Mouse (Mus musculus) yolk sac, embryonic 10.5 days (tissue): ENCODE data around the gene Por.

Experiments used
- DNase-seq: peaks from one replicate; pipeline ENCODE4 v3.0.0-alpha.2; 2017; ENCODE audit warnings: low spot score

The Por gene

DNA sequence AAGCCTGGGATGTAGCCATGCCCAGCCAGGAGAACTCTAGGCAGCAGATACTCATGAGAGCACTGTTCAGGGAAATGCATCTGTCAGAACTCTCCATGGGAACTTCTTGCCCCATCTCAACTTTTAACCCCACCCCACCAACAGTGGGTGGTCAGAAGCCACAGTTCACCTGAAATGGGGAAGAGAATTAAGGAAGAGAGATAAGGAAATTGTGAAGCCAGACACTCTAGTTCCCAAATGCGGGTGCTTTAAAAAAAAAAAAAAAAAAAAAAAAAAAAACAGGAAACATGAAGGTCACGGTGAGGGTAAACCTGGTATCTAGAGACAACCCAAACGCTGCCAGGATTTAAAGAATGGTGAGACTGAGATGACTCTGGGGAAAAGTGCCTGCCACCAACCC lies 102.7 kb downstream of the Por start:
- no peak for DNase-seq

DNA sequence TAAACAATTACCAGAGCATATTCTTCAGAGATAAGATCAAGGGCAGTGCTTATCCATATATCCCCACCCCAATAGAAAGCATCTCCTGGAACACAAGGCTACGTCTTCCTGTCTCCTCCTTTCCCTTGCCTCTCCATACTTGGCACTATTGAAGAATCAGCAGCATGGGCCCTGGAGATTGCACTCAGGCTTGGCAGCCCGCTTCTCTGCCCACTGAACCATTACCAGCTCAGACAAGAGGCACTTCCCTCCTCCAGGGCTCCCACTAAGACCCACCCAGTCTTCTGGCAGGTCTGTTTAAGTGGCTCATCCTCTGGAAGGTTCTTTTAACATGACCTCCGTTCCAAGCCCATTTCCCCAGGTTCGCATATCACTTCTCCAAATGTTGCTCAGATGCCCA lies 106.7 kb downstream of the Por start:
- DNase-seq, result no peak

DNA sequence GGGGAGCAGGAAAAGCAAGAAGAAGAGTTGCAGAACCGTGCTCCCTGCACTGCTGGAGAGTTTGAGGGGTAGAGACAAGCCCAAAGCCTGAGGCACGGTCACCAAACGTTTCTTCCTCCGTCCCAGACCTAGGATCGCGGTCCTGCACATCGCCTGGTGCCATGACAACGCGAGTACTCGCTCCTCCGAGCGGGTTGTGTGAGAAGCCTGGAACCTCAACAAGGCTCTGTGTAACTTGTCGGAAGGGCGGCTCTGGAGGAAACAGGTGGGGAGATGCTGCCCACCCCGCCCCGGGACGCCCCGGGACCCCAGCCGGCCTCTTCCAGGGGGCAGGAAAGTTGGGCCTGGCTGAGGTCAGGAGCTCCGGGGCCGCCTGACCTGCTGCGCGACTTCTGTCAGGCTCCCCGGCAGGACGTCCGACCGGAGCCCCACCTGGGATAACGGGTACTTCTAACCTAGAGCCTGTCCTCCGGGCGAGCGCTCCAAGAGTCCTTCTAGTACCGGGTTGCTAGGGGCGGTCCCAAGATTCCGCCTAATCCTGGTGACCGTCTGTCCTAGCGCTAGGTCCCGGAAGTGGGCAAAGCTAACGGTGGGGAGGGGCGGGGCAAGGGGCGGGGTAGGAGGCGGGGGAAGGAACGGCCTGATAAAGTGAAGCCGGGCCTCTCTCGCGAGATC lies 108.1 kb downstream of the Por start, which contains the start of gene Styxl1:
Gene Styxl1 (minus strand): TSS at position 590 of the 675 bp plus-strand sequence.
- no peak for DNase-seq

DNA sequence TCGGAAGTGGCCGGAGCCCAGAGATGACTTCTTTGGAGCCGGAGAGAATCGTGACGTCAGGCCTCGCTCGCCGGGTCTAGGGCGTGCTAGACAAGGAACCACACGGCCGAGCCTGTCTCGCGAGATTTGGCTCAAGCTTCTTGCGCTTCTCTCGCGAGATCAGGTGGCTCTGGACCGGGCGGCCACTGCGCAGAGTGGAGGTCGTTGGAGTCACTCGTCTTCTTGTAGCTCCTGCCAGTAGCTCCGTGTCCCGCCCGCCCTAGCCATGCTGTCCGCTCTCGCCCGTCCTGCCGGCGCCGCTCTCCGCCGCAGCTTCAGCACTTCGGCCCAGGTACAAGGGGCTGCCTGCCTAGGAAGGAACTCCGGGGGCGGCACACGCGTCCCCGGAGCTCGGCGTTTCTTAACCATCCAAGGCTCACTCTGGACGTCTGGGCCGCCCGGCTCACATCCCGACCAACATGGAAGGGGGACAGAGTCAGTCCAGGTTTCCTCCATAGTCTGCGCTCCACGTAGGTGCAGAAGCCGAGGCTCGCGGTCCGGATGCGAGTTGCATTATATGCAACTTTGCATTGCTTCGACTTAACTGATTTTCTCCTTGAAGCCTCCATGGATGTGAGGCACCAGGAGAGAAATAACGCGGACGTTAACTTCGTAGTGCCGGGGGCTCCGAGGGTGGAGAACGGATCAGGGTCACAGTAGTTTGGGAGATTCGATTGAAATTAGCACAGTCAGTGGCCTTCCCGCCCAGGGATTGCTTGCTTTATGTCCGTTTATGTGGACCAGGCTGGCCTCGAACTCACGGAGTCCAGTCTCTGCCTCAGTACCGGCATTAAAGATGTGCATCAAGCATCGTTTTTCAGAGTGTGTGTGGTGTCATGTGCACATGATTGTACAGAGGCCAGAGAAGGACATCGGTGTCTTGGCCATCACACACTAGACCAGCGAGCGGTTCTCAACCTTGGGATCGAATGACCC lies 108.9 kb downstream of the Por start, which contains the start of gene Mdh2:
Gene Mdh2 (plus strand): TSS at position 10 of the 975 bp plus-strand sequence.
- peak; percentile 100 for DNase-seq

DNA sequence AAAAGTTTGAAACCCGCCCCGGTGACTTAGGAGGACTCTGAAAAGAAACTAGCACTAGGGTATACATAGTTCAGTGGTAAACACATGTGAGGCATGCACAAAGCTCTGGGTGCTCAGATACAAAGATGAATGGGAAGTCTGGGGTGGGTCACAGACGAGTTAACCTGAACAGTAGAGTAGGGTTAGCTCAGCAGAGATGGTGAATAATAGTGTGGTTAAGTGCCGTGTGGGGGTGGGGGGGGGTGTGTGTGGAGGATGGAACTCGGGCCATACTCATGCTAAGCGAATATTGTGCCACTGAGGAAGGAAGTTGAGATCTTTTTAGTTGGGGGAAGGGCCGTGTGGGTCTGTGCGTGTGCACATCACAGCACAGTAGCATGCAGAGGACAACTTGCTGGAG lies 110.5 kb downstream of the Por start:
- no peak for DNase-seq

DNA sequence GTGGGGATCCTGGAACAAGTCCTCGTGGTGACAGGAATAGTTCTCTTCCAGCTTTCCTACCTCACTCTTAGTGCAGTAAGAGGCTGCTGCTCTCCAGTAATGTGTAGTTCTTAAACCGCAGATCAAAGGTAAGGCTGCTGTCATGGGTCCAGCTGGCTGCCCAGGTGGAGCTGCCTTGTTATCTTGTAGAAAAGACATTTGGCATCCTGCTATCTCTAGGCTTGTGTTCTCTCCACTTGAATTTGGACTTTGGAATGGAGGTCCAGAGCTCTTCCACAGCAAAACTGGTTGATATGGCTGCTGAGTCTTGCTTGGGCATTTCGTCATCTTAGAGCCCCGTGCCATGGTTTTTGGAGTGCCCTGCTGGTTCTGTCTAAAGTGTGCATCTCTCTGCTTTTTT lies 113.1 kb downstream of the Por start:
- DNase-seq, result peak; percentile 67
